Mouse (Mus musculus) large intestine, adult 2 months (tissue): ENCODE results near the gene Gm20388. TPM values are rescaled to one million over a fixed set of nuclear protein-coding genes. Genes with fewer than 3 reads are reported as not detected.

Experiments
- DNase-seq: peaks from one replicate; pipeline ENCODE4 v3.0.0-alpha.2; 2012; ENCODE audit warnings: low read depth, low spot score
- WGBS: fragments of 180-500 bp; shearing (Covaris S2); methylation state at CpG from one replicate; pipeline ENCODE4 v1.1.7; 2018; 5-methylcytosine and 5-hydroxymethylcytosine counted together
- polyA plus RNA-seq: library from polyadenylated mRNA; depleted of rRNA; stranded (reverse); fragments of >200 nt; gene quantifications from 2 replicates; pipeline ENCODE4 v1.2.3, GENCODE M21; 2012

Gm20388 gene
- polyA plus RNA-seq, 1 experiment = 31.5 TPM

DNA sequence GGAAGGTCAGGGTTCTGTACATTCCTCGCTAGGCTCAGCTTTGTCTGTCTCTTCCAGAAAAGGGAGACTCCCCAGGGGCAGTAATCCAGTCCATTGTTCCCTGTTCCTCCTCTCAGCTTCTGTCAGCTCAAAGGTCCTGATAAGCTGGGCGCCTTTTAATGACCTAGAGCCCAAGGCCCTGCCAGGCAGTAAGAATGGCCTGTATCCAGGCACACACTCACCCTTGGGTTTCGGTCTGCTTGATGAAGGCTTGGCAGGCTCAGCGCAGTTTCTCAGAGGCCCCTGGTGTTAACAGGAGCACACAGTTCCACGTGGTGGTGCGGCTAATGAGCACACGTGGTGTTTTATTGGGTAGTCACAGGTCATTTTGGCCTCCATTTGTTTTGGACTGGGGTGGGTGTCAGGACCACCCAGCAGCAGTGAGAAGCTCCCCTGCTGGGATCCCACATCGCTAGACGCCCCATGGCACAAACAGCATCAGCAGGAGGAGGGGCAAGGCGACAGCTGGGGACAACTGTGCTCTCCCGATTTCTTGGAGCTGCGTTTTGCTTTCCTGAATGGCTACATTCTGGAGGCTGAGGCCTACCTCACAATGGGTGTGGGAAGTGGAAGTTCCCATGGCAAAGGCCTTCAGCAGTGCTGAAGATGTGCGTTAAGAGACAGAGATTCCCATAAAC lies 3805.4 kb downstream of the Gm20388 start:
- DNase-seq = peak; percentile 53
- 42% methylated on average over 13 of the region's 13 CpGs for WGBS

DNA sequence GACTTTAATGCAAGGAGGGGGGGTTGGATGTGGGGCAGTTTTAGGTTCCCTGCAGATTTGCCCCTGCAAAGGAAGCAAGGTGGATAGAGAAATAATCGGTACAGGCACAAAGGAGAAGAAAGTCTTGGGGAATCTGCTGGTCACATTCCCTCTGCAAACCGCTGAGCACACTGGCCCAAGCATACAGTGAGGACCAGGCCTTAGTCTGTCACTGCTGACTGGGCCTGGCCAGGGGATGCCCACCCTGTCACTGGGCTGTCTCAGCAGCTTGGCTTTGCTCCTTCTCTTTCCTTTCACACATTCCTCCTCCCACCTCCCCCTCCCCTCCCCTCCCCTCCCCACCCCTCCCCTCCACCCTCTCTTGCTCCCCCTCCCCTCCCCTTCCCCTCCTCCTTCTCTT lies 3806.5 kb downstream of the Gm20388 start:
- WGBS = 72% methylated on average over 2 of the region's 2 CpGs
- no peak for DNase-seq

DNA sequence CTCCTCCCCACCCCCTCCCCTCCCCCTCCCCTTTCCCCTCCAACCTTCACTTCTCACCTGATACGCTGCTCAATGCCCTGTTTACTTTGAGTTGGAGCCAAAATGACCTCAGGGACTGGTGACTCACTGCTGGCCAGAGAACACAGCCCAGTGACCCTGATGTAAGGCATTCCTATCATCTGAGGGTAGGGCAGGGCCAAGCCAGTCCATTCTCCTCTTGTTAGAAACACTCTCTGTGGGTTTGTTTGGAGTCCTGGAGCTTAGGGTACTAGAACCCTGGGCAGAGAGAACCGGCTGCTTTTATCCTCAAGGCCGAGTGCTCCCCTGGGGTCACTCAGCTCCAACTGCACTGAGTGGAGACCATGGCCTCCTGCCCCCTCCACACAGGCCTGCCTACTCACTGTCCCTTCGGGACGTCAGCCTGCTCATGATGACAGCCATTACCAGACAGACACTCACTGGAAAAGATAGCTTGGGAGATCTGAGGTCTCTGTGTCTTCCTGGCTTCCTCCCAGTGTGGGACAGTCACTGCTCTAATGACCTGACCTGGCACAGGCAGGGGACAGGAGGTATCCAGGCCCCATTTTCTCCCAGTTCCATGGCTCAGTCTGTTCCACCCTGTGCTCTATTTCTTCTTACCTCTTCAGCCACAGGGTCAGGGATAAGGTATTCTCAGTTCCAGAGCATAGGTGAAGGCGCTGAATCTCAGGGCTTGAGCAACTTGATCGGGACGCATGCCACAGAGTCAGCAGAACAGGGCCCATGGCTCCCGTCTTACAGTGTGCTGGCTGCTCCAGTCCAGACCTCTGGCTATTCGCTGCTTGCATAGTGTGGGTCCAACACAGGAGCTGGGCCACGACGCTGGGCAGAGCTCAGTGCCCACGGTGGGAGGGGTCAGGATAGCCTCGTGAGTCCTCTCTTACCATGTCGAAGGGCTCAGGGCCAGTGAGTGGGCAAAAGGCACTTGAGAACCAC lies 3807.2 kb downstream of the Gm20388 start:
- DNase-seq = peak; percentile 76
- 78% methylated on average over 15 of the region's 15 CpGs for WGBS

DNA sequence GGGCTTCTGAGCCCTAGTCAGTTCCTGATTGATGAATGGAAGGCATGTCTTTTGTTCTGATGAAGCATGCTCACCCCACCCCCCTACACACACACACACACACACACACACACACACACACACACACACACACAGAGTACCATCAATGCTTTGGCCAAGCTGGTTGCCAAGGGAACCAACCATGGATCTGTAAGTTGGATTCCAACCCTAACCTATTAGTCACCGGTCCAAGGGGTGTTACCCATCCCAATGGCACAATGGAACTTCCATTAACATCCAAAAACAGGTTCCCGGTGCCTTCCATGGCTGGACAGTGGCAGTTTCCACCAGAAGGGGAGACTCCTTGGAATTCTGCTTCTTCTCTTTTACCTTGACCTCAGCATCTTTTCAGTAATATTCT lies 3808.1 kb downstream of the Gm20388 start:
- no peak for DNase-seq
- 87% methylated on average over 2 of the region's 2 CpGs for WGBS

DNA sequence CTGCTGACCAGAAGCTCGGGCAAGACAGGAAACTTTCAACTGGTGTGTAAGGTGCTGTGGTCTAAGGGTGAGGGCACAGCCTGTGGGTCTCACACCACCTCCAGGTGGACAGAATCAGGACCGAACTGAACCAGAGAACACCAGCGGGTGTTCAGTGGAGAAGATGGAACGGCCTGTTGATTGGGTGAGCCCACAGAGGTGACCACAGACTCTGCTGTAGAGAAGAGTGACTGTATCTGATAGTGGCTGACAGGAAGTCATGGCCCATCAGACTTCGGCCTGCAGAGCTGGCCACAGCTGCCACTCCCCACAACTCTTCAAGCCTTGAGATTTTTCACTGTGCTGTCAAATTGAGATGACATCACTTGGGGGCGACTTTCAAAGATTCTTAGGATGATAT lies 3808.6 kb downstream of the Gm20388 start:
- no peak for DNase-seq
- WGBS = 78% methylated on average over 6 of the region's 6 CpGs

DNA sequence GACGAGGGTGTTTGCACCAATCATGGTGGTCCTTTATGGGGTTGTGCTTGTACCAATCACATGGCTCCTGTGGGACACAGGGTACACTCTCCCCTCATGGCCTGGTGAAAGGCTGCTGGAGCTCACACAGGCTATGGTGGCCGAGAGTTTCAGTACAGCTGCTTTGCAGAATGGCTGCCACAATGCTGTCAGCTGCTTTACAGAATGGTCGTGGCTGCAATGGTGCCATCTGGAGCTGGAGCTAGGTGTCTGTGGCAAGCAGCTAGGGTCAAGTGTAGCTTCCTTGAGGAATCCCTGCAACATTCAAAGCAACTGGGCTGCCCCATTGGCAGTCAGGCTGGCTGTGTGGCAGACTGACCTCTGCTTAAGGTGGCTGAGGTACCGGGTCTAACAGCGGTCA lies 3809.2 kb downstream of the Gm20388 start:
- 73% methylated on average over 5 of the region's 5 CpGs for WGBS
- DNase-seq = no peak

DNA sequence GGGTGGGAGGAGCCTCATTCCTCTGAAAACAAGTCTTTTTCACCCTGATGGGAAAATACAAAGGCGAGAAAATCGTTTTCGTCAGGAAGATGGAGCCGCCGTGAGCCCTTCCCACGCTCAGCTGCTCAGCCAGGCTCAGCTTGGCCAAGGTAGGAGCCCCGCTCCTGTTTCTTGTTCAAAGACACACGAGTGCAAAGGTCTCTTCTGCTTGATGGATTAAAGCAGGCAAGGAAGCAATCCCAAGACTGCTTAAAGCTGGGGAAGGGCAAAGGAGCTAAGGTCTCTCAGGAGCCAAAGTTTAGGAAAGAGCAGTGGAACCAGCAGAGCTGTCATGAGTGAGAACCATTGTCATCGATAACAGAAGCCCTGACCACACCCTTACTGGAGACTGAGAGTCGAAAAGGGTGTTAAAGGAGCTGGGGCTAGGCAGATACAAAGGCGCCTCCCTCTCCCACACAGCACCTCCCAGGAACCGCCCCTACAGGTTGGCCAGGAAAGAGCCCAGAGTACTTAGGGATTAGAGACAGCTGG lies 3809.9 kb downstream of the Gm20388 start:
- peak; percentile 90 for DNase-seq
- WGBS = 15% methylated on average over 12 of the region's 12 CpGs

DNA sequence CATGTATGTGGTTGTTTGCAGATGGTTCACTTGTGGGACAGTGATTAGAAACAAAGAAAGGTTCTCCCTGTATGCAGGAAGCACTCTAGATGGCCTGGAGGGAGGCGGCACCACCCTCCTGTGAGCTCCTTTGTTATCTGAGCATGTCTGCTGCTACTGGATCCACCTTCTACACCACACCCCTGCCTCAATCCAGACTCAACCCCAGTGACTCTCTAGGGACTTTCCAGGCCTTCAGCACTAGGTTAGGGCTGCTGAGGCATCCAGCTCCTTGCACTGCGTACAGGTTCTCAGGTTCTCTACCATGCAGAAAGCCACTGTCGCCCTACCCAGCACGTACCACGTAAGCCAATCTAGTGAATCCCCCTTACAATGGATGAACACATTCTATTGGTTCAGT lies 3811.6 kb downstream of the Gm20388 start:
- WGBS = 76% methylated on average over 5 of the region's 5 CpGs
- DNase-seq = no peak

DNA sequence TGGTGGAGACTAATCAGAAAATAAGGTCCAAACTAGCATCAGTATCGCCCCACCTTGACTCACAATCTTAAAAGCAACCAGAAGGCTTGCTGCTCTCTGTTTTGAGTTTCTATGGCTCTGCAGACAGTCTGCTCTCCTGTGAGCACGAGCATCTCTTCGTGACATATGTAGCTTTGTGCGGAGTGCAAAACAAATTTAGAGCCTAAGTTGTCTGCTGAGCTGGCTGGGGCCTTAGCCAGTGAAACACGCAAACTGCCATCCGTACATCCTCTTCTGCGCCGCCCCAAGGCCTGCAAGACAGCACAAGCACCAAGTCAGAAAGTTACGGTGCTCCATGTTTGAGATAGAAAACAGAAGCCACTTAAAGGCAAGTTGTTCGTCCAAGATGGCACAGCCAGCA lies 3814.1 kb downstream of the Gm20388 start:
- WGBS = 94% methylated on average over 10 of the region's 10 CpGs
- DNase-seq = no peak

DNA sequence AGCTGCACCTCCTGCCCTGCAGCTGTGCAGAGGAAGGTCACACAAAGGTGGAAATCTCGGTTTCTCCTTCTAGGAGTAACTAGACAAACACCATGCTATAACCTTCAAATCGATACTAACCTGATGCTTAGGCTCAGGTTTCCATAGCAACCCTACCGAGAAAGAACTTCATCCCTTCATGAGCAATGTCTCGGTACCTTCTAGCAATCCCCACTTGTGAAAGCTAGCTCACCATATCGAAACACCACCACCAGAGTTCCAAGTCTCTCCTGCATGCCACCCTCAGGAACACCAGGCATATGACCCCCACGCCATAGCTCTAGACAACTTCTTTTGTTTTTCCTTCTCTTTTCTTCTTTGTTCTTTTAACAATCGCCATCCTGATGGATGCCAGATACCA lies 3814.6 kb downstream of the Gm20388 start:
- 85% methylated on average over 7 of the region's 7 CpGs for WGBS
- DNase-seq = no peak

DNA sequence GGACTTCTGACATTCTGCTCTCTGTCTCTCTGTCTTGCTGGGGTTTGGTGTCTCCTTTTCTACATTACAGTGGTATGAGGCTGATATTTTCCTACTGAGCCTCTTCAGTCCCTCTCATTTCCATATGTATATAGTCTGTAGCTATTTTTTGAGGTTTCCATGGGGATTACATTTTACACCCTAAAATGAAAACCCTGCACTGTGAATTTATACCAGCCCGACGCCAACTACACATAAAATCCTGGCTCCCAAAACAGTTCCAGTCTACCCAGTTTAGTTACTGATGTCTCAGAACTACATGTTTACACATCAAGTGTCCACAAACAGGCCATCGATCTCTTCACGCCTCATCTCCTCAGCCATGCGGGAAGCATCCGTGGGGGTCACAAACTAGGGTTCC lies 3816.1 kb downstream of the Gm20388 start:
- DNase-seq = no peak
- WGBS = 80% methylated on average over 6 of the region's 6 CpGs

DNA sequence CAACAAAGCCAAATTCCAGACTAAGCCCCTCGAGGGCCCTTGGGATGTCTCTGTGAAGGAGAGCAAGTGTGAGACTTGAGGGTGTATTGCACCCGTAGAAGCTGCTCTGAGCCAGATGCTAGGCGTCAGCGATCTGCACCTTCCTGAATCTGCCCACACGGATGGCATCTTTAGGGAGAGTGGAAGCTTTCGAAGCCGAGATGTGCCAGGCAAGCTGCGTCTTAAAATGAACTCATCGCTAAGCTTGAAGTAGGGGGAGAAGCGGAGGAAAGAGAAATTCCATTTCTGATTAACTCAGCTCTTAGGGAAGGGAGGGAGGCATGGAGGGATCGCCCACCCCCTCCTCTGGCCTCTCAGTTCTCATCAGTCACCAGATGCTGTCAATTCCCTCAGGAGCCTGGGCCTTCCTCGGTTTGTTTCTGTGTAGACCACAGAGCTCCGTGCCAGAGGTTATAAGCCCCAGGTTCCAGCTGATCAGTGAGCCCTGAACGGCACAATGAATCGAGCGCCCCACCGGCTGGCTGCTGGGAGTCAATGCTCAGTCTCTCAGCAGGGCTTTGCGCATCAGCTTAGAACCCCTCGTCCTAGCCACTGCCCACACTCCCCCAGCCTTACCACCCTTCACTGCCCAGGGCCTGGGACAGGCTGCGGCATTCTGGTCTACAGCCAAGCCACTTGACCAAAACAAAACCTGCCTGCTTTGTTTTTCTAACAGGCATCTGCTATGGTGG lies 3818.6 kb downstream of the Gm20388 start:
- DNase-seq = no peak
- WGBS = 58% methylated on average over 20 of the region's 20 CpGs

DNA sequence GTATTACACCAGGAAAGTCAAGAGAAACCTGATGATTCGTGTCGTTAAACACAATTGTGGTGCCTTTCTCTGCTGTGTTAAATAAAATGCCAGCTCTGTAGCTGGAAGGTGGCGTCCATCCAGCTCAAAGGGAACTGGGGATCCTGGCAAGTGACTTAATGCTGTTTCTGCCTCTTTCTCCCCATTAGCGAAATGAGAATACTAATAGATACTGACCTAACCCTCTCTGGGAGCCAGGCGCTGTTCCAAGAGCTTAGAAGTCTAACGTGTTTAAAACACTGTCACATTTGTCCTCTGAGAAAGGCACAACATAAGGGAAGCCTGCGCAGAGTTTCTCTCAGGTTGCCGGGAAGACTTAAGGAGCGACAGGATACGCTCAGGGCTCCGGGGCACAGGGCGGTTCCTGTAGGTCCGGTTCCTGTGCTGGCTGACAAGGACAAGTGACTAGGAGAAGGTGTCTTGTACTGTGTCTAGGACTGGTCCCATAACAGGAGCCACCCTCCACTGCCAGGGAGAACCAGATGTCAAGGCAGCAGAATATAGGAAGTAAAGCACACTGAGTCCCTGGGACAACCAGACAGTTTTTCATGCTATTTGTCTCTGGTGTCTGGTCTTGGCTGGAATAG lies 3819.3 kb downstream of the Gm20388 start:
- no peak for DNase-seq
- WGBS = 56% methylated on average over 13 of the region's 13 CpGs

DNA sequence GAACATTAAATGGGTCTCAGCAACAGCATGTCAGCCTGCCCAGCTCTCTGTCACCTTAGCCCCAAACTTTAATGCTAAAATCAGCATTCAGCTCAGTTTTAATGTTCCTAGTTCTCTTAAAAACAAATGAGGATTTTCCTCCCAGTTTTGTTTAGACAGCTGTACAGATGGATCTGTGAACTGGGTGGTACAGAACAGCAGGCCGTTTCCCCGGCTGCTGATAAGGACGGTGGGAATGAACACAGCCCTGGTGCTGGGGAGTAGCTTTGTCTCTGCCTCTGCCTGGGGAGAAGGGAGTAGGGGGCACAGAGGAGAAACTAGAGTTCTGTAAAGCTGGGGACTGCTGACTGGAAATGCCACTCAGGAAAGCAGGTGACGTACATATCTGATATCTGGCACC lies 3821.7 kb downstream of the Gm20388 start:
- WGBS = 32% methylated on average over 4 of the region's 4 CpGs
- no peak for DNase-seq

DNA sequence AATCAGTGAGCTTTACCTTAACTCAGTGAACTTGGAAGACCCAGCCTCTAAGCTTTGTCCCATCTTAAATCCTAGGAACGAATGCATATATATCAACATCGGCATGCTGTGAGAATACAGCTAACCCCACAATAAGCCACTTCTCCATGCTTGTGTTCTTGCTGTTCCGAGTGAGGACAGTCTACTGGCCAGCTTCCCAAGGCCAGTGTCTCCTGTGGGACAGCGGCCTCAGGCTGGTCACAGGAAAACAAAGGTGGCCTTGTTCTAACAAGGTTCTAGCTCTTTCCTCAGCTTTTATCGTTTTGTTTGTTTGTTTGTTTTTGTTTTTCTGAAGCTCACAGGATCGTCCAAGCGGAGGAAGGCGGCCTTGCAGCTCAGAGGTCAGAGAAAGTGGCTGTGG lies 3823.8 kb downstream of the Gm20388 start:
- 85% methylated on average over 8 of the region's 8 CpGs for WGBS
- no peak for DNase-seq

DNA sequence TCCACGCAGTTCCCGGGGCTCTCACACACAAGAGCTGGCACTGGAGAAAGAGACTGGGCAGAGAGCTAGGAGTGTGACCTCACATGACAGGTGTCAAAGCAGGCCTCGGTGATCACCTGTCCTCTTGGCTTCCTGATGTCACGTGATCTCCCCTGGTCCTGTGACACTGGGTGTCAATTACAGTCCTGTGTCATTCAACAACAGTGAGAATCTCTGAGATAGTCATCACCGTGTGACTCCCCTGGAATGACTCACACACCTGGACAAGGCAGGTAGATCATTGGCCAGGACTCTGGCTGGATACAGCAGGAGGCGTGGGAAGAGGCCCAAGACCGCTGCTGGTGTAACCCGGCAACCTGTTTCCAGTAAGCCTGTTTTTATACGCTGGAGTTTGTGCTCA lies 3826.3 kb downstream of the Gm20388 start:
- WGBS = 25% methylated on average over 9 of the region's 9 CpGs

DNA sequence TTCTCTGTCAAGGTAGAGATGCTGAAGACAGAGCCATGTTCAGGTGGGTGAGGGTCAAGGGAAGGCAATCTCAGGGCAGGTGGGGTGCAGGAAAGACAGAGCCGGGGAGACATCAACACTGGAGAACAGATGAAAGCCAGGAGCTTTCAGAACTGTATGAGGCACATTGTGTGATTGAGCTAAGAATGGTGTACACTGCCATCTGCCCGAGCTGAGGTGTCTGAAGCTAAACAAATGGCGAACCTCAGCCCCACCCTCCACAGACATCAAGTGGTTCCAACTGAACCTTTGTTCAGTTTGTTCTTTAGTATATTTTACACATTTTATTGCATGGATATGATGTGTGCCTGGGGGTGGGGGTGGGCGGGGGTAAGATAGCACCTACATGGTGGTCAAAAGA lies 3829.6 kb downstream of the Gm20388 start:
- no peak for DNase-seq
- 32% methylated on average over 4 of the region's 4 CpGs for WGBS

More for the DNA sequence above, 3826.3 kb downstream of the Gm20388 start:
- DNase-seq = peak; percentile 88

DNA sequence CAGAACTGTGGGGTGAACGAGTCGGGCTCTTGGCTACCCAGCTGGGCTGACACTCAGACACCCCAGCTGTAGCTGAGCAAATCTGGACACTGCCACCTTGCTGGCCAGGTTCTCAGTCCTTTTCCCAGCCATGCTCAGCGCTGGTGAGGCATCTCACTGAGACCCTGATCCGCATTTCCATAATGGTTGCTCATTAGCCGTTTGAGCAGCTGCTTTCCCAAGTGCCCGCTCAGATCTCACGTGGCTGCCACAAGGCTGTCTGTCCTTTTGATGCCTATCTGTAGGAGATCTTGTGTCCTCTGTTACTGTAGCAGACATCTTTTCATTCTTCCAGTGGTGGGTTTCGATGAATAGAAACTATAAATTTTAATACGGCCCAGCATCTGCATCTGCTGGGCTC lies 3830.6 kb downstream of the Gm20388 start:
- DNase-seq = no peak
- WGBS = 89% methylated on average over 9 of the region's 9 CpGs

DNA sequence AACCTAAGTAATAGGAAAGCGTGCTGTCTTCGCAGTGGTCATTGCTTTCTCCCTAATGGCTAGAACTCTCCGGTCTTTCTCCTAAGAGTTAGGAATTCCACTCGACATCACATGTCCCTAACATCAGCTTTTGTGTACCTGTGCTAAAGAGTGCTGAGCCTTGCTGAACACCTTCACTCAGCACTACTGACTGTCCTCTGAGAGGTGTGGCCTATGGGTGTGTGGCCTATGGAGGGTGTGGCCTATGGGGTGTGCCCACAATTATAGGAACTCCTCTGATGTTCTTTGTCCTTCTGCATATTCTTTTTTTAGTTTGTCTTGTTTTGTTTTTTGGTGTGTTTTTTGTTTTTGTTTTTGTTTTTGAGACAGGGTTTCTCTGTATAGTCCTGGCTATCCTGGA lies 3835.8 kb downstream of the Gm20388 start:
- 89% methylated on average over 4 of the region's 4 CpGs for WGBS
- no peak for DNase-seq

DNA sequence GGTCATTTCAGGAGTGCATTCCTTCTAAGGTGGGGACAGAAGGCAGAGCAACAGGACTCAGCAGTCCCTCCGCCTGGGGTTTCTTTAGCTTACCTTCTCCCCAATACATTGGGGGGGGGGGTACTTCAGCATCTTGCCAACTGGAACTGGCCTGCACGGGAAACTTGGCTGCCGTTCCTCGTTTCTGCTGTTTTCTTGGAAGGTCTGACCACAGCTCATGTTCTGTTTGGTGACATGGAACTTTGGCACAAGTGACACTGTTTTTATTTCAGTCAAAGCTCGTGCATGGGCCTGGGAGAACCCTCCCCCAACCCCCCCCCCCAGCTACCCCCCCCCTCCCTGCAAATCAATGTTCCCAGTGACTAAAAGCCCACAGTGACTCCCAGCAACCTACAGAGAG lies 3837.1 kb downstream of the Gm20388 start:
- 56% methylated on average over 5 of the region's 5 CpGs for WGBS
- DNase-seq = no peak
